Mouse (Mus musculus): ENCODE data around the gene Hsph1. TPM values are rescaled to one million over a fixed set of nuclear protein-coding genes. Genes with fewer than 3 reads are reported as not detected.

Gene Hsph1
- polyA plus RNA-seq, 1 experiment from 2014 or later = 200 TPM

DNA sequence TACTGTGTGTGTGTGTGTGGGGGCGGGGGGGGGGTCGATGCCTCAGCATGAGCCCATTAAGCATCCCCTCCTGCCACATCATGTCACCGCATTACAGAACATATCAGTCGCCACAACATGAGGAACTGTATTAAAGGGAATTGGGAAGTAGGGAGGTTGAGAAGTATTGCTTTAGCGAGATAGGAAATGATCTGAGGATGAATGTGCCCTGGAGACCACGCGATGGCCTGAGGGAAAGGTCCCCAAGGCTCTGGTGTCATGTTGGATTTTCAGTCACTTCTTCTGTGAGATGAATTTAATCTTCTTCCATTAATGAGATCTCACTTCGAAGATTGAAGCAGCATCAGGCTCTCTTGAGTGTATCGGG lies 23.2 kb upstream of the Hsph1 start:
- DNase-seq (ENCODE audit: low read depth, low spot score) (no peak), ATAC-seq (no peak)
- POLR2A ChIA-PET = no interaction called here
- H3K27me3 ChIP-seq = no peaks in the 10 kb centered on the region
- TF ChIP-seq CTCF (IDR thresholded peaks at IDR 0.05) = no peak
- in situ Hi-C loops (cut with MboI; ENCODE audit: low pct_unique_long_range_greater_than_20kb) = no loop called here
- CTCF ChIA-PET = no interaction called here

DNA sequence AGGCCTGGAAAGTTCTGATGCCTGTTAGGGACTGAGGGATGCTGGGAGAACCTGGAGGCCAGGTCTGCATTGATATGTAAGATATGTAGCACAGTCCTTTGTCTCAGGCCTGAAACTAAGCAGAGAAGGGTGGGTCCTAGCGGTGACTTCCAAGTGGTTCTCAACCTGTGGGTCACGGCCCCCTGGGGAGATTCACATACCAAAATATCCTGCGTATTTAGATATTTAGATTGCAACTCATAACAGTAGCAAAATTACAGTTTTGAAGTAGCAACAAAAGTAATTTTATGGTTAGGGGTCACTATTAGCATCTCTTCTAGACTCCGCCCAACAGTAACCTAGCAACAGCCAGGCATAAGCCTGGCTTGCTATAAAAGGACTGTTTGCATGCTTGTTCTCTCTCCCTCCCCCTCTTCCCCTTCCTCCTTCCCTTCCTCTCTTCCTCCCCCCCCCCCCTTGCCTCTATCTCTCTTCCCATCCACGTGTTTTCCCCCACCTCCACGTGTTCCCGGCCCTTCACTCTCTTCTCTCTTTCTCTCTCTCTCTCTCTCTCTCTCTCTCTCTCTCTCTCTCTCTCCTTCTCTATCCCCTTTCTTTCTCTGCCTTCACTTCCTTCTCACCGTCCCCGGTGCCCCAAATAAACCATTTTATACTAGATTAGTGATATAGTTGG lies 22.7 kb upstream of the Hsph1 start:
- in situ Hi-C loops (cut with MboI; ENCODE audit: low pct_unique_long_range_greater_than_20kb) = no loop called here
- ATAC-seq (no peak), DNase-seq (ENCODE audit: low read depth, low spot score) (no peak)
- H3K27me3 ChIP-seq = no peaks in the 10 kb centered on the region
- no peak for TF ChIP-seq CTCF (IDR thresholded peaks at IDR 0.05)
- CTCF ChIA-PET = interaction anchor here (1.2 kb wide), 1 partner anchor 15 kb away, joined by 3 read pairs; no protein-coding TSS in a partner anchor
- POLR2A ChIA-PET = no interaction called here

- ChIA-PET CTCF (interaction anchor here (1.0 to 1.2 kb wide), 2 partner anchors 13 to 15 kb away, joined by 3 read pairs; no protein-coding TSS in a partner anchor), POLR2A (interaction anchor here (0.6 kb wide), 1 partner anchor 56 kb away, joined by 3 read pairs; no protein-coding TSS in a partner anchor)
- no peak for TF ChIP-seq CTCF (IDR thresholded peaks at IDR 0.05)
- ATAC-seq = no peak
- no peak for DNase-seq (ENCODE audit: low read depth, low spot score)
- in situ Hi-C loops (cut with MboI; ENCODE audit: low pct_unique_long_range_greater_than_20kb) = no loop called here
- H3K27me3 ChIP-seq = no peaks in the 10 kb centered on the region
Measured at GRCm38 (mm10) chr5:149658022-149658421, 21.8 kb upstream of the Hsph1 start.

- in situ Hi-C loops (cut with MboI; ENCODE audit: low pct_unique_long_range_greater_than_20kb) = no loop called here
- TF ChIP-seq CTCF (IDR thresholded peaks at IDR 0.05) = no peak
Measured at GRCm38 (mm10) chr5:149655636-149656035, 19.5 kb upstream of the Hsph1 start.

GRCm38 (mm10) chr5:149650179-149650553 lies 14.0 kb upstream of the Hsph1 start:
- no peak for ATAC-seq
- CTCF ChIA-PET = no interaction called here
- no peak for DNase-seq (ENCODE audit: low read depth, low spot score)
- no peak for TF ChIP-seq CTCF (IDR thresholded peaks at IDR 0.05)
- in situ Hi-C loops (cut with MboI; ENCODE audit: low pct_unique_long_range_greater_than_20kb) = no loop called here
- POLR2A ChIA-PET = no interaction called here
- no peaks in the 10 kb centered on the region for H3K27me3 ChIP-seq

More at GRCm38 (mm10) chr5:149655636-149656035, 19.5 kb upstream of the Hsph1 start:
- ATAC-seq (no peak), DNase-seq (ENCODE audit: low read depth, low spot score) (no peak)
- CTCF ChIA-PET = no interaction called here
- POLR2A ChIA-PET = no interaction called here
- H3K27me3 ChIP-seq = no peaks in the 10 kb centered on the region

DNA sequence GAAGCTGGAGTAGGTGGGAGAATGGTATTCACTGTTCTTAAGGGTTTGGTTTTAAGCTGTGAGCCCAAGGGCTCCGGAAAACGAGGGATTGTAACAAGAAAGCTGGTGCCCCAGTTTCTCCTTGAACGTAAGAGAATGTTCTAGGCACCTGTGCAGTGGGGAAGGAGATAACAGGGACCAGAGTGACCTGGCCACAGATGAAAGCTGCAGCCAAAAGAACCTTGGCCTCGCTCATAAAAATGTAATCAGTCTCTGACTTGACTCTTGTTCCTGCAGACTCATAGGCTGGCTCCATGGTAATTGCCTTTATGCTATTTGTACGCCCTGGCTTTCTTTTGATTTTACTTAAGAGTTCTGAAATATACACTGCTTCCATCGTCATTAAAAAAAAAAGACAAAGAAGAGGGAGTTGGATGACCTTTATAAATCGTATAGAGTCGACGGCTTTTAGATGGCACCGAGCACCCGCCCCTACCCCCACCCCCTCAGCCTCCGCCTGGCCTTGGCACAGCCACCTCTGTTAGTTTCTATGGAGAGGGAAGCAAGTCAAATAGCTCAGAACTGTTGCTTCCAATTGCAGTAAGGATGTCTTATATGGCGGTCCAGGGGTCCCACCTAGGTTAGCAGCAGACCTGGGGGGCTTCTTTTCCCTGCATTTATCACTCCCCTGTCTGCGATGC lies 13.5 kb upstream of the Hsph1 start:
- ATAC-seq = no peak
- no peaks in the 10 kb centered on the region for H3K27me3 ChIP-seq
- in situ Hi-C loops (cut with MboI; ENCODE audit: low pct_unique_long_range_greater_than_20kb) = no loop called here
- POLR2A ChIA-PET = no interaction called here
- no peak for TF ChIP-seq CTCF (IDR thresholded peaks at IDR 0.05)
- CTCF ChIA-PET = no interaction called here
- DNase-seq (ENCODE audit: low read depth, low spot score) = no peak

DNA sequence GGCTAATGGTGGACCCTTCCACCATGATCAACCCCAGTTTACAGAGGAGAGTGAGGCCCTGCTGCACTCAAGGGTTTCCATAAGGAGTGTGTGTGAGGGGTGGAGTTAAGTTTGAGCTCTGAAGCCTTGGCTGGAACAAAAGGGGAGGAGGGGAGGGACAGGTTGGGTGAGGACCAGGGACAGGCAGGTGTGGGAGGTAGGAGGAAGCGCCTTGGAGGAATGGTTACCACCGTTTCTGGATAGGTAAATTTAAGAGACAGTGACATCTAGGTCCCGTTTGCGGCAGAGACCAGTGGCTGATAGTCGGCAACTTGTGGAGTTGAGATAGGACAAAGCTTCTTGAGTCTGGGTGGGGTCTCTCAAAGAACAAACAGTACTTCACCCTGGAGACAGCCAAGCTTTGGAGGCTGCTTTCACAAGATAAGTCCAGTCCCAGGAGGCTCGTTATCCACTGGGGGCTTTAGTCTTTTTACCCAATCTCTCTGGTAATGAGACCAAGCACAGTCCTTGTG lies 12.8 kb upstream of the Hsph1 start:
- no peak for TF ChIP-seq CTCF (IDR thresholded peaks at IDR 0.05)
- DNase-seq (ENCODE audit: low read depth, low spot score) (no peak), ATAC-seq (no peak)
- POLR2A ChIA-PET = no interaction called here
- in situ Hi-C loops (cut with MboI; ENCODE audit: low pct_unique_long_range_greater_than_20kb) = no loop called here
- CTCF ChIA-PET = no interaction called here
- H3K27me3 ChIP-seq = no peaks in the 10 kb centered on the region

- CTCF ChIA-PET = no interaction called here
- no peak for TF ChIP-seq CTCF (IDR thresholded peaks at IDR 0.05)
- DNase-seq (ENCODE audit: low read depth, low spot score) = no peak
- POLR2A ChIA-PET = no interaction called here
- no peaks in the 10 kb centered on the region for H3K27me3 ChIP-seq
- in situ Hi-C loops (cut with MboI; ENCODE audit: low pct_unique_long_range_greater_than_20kb) = no loop called here
- no peak for ATAC-seq
Measured at GRCm38 (mm10) chr5:149648196-149648595, 12.0 kb upstream of the Hsph1 start.

DNA sequence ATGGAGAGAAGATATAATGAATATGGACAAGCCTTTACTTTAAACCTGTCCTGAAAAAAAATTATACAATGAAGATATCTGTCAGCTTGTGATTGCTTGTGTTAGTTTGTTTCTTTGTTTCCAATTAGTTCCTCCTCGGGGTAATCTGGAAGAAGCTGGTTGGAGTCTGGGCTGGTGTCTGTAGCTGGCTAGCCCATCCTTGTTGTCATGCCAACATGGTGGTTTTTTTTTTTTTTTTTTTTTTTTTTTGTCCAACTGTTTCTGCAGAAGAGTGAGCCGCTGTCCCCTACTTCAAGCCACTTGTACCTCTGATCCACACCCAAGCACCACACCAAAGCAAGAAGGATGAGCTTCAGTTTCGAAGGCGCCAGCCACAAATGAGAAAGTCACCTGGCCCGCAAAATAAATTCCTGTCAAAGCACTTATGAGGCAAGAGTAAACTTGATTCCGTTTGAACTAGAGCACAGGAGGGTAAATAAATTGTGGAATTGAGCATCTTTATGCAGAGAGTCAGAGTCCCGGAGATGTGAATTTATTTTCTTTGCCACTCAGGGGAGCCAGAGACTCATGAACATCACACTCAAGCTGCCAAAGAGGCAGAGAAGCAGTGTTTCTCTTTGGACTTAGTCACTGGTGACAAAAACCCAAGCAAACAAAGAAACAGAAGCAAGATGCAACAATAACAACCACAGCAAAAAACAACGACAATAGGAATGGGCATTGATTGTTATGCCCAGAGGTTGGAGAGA lies 11.4 kb upstream of the Hsph1 start:
- ATAC-seq (no peak), DNase-seq (ENCODE audit: low read depth, low spot score) (no peak)
- ChIA-PET CTCF (no interaction called here), POLR2A (no interaction called here)
- H3K27me3 ChIP-seq = no peaks in the 10 kb centered on the region
- in situ Hi-C loops (cut with MboI; ENCODE audit: low pct_unique_long_range_greater_than_20kb) = no loop called here
- peak; percentile 23 for TF ChIP-seq CTCF (IDR thresholded peaks at IDR 0.05)

- DNase-seq (ENCODE audit: low read depth, low spot score) = no peak
- ChIA-PET CTCF (interaction anchor here (0.8 to 1.2 kb wide), 2 partner anchors 14 to 15 kb away, joined by 3 to 4 read pairs; no protein-coding TSS in a partner anchor), POLR2A (interaction anchor here (0.6 kb wide), 1 partner anchor 29 kb away, joined by 5 read pairs; no protein-coding TSS in a partner anchor)
- ATAC-seq = no peak
- no peak for TF ChIP-seq CTCF (IDR thresholded peaks at IDR 0.05)
- in situ Hi-C loops (cut with MboI; ENCODE audit: low pct_unique_long_range_greater_than_20kb) = no loop called here
- H3K27me3 ChIP-seq = no peaks in the 10 kb centered on the region
Measured at GRCm38 (mm10) chr5:149642783-149643509, 6.8 kb upstream of the Hsph1 start.

Measured in Patski (cell line).